Mouse (Mus musculus) right cerebral cortex, postnatal 10 days (tissue): ENCODE data around the gene Caprin1.

Experiments
- DNase-seq, 2 experiments: peaks; one replicate each; pipeline ENCODE4 v3.0.0; 2021; ENCODE audit warnings: low spot score in 2 of 2

Gene Caprin1

GRCm38 (mm10) chr2:103797491-103798009, at the start of gene Caprin1:
Gene Caprin1 (minus strand): TSS chr2:103797649.
- peak; percentile 94 to 95 for DNase-seq

DNA sequence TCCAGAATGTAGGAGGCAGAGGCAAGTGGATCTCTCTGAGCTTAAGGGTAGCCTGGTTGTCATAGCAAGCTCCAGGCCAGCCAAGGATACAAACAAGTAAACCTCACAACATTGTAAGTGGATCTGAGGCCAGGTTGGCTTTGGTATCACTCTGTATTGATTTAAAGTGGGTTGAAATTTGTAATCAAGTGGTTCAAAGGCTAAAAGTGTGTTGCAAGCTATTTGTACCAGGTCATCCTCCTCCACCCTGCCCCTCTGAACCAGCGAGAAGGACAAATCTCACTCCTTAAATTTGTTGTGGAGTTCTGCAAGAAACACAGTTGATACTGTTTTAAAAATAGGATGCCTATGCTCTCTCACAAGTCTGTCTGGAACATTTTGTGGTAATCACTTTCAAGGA, 49.4 kb upstream of the Caprin1 start:
- no peak for DNase-seq

GRCm38 (mm10) chr2:103846271-103846670, 48.8 kb upstream of the Caprin1 start:
- no peak for DNase-seq

GRCm38 (mm10) chr2:103844016-103844415, 46.6 kb upstream of the Caprin1 start:
- no peak for DNase-seq

DNA sequence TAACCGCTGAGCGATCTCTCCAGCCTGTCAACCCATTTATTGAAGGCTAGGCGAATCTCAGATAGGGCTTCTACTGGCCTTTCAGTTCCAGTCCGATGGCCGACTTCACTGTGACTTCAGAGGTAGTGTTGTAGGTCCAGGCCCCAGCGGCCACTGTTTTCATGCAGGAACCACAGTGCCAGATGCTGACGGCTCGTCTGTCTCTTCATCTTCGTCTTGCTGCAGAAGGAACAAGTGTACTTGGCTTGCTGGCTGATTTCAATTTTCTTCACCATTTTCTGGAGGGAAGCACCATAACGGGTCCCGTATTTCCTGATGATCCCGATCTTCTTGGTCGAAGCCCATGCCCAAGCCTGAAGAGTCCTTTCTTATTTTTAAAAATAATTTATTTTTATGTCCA, 45.9 kb upstream of the Caprin1 start:
- DNase-seq, result no peak

DNA sequence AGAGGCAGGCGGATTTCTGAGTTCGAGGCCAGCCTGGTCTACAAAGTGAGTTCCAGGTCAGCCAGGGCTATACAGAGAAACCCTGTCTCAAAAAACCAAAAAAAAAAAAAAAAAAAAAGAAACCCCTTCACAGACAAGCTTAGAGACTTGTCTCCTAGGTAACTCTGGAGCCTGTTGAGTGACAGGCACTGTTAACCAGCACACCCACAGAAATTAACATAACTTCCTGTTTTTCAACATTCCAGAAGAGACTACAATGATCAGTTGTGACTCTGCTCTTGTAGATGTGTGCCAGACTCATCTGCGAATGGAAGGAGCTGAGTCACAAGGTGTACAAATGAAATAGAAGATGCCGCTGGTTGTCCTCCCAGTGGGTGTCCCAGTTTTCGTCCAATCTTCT, 44.9 kb upstream of the Caprin1 start:
- no peak for DNase-seq

DNA sequence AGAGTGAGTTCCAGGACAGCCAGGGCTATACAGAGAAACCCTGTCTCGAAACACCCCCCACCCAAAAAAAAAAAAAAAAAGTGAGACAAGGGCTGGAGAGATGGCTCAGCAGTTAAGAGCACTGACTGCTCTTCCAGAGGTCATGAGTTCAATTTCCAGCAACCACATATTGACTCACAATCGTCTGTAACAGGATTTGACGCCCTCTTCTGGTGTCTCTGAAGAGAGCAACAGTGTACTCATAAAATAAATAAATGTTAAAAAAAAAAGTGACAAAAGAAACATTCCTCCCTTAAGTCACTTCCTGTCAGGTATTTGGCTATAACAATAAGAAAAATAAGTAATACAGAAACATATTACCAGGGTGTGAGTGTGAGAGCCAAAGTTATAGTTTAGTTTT, 41.0 kb upstream of the Caprin1 start:
- DNase-seq, result no peak

- no peak for DNase-seq
These were observed 39.7 kb upstream of the Caprin1 start for GRCm38 (mm10) chr2:103837166-103837565.

DNA sequence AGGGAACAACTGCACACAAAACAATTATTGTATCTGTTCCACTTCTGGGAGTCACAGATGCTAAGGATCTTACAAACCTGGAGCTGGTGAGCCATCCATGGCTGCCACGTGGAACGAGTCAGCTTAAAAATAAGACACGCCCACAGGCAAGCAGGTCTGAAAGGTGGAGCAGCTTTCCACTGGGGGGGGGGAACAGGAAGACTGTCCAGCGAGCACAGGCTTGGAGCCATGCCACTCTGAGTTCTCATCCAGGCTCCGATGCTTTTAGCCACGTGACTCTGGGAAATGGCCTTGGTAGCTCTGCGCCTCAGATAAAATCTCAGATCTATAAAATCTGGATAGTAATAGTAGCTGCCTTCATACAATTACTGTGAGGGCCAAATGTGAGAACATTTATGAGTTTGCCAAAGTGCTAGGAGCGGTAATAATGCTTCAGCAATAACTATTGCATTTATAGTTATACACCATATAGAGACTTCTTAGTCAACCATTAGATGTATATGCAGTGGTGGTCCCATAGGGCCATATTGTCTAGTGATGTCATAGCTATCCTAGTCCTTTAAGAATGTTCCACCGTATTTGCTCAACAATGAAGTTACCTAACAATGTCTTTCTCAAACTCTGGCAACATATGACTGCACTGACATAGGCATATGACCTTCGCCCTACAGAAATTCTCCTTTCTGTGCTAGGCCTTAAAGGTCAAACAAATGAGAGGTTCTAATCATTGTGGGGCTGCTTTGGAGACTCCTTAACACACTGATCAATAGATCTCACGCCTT, 38.4 kb upstream of the Caprin1 start:
- DNase-seq, result no peak

- DNase-seq, result no peak
These were observed 36.5 kb upstream of the Caprin1 start for GRCm38 (mm10) chr2:103833816-103834445.

DNA sequence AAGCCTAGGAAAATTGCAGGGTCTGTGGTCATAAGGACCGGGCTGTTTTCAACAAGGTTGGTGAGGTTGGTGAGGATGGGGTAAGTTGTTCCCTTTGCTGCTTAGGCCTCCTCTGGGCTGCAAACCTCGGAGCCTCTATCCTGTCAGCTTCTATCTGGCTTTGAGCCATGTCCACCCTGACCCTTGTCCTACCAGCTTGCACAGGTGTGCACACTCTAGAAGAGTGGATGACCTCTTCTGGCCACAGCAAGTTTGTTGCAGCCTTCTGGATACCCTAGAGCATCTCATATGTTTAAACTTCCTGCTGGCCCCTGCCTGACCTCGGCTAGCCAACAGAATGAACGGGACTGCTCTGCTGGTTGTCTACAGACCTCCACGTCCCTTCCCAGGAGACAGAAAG, 35.5 kb upstream of the Caprin1 start:
- no peak for DNase-seq

- DNase-seq, result no peak
These were observed 31.5 kb upstream of the Caprin1 start for GRCm38 (mm10) chr2:103828900-103829299.

DNA sequence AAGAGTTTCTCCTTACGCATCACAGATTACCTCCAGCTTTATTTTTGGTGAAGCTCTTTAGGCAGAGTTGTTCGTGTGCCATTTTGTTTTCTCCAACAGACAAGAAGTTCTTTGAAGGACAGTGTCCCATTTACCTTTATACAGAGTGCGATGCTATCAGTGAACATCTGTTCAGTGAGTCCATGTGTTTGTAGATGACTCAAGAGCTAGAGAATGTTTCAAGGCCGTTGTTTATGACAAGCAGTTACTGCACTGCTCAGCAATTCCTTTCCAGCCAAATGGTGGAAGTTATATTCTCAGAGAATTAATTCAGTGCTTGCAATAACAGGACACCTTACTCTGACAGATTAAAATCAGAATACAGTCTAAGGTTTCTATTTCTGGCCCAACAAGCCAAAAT, 27.5 kb upstream of the Caprin1 start:
- DNase-seq, result no peak

GRCm38 (mm10) chr2:103822560-103822959, 25.1 kb upstream of the Caprin1 start:
- no peak for DNase-seq

DNA sequence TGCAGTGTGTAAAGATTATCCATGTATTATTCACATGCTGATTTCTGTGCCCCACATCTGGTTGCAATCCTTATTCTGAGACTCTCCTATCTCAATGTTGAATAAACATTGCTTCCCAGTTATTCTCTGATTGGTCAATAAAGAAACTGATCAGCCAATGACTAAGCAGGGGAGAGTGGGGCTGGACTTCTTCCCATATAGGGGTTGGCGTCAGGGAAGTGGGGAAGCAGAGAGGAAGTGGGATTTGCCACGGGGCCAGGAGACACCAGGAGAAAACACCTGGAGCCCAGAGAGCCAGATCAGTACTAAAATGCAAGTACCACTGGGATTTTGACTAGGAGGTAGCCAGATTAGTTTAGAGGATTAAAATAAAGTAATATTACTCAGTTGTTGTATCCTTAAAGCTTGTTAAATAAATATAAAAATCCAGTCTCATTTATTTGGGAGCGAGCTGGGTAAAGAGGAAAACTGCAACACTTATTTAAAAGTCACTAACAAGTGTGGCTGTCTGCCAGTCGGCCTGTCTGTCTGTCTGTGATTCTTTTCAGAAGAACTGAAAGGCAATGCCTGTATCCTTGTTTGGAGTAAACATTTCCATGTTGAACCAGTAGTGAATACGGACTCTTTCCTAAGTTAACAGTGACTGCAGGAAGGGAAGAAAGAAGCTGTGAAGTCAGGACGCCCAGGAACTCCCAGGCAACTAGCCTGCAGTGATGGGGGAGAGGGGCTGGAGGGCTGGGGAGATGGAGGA, 19.9 kb upstream of the Caprin1 start:
- DNase-seq, result no peak

DNA sequence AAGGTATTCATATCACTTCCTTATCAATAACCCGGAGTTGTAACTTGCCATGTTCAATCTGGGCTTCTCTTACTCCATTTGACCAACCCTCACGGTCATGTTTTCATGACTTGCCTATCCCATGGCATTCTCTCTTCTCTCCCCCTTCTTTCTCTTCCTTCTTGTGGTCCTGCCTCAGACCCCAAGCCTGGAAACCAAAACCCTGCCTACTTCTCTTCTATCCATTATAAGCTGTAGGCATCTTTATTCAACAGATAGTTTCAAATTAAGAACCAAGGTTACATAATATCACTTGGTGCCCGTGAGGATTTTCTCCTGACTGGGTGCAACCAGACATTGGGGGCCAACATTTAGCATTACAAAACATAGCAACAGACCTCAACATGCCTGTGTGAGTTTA, 18.5 kb upstream of the Caprin1 start:
- DNase-seq, result no peak

- no peak for DNase-seq
These were observed 14.2 kb upstream of the Caprin1 start for GRCm38 (mm10) chr2:103811465-103812191.

DNA sequence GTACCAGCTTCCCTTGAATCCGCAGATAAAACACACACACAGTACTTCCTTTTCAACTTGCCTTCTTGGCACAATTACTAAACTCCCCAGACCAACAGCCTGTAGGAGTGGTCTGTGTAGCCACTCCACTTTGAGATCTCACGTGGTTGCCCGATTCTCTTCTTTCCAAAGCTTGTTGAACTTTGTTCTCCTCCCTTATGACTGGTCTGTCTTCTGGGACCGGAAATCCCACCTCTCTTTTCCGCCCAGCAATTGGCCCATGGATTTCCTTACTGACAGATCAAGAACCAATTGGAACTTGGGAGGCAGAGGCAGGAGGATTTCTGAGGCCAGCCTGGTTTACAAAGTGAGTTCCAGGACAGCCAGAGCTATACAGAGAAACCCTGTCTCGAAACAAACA, 13.0 kb upstream of the Caprin1 start:
- no peak for DNase-seq

DNA sequence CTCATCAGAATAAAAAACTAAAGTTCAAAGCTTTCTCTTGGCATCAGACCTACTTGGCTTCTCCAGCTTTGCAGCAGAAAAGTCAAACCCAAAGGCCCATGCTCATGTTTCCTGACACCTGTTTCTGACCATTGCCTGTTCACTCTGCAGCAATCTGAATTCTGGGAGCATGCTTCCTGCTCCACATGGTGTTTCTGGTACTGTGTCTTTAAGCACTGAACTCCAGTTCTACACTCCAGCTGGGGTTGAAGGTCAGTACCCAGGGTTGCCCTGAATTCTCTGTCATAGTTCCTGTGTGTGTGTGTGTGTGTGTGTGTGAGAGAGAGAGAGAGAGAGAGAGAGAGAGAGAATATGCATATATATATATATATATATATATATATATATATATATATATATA, 11.0 kb upstream of the Caprin1 start:
- no peak for DNase-seq

DNA sequence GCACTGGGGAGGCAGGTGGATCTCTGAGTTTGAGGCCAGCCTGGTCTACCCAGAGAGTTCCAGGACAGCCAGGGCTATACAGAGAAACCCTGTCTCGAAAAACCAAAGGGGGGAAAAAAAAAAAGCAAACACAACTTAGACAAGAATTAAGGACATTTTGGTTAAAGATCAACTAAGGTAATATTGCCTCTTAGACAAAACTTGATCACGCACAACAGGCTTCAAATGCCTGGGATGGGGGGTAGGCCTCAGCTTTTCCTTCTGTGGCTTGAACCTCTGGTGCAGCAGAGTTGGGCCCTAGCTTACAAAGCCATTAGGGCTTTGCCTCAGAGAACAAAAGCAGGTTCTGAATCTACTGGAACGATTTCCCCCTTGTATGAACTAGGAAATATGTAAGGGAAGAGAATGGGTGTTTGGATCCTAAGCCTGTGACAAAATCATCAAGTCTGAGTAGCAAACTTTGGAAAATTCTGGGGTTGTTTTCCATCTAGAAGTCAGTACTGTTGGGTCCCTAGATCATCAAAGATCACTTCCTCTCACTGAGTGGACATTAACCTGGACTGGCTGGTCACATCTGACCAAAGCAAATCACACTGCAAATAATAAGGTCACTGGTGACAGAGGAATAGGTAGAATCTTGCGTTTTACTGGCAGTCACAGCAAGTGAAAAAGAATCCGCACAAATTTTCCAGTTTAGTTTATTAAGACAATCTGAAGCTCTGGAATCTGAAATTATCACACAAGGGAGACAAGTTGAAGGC, 6.5 kb upstream of the Caprin1 start:
- no peak for DNase-seq

- no peak for DNase-seq
These were observed 5.0 kb upstream of the Caprin1 start for GRCm38 (mm10) chr2:103802422-103802821.
